Mouse (Mus musculus): ENCODE data around the gene Sirt2.

The Sirt2 gene

GRCm38 (mm10) chr7:28794496-28794895, 28.0 kb downstream of the Sirt2 start:
- no peak for DNase-seq (ENCODE audit: low read depth in 2 of 2, low spot score in 2 of 2)

GRCm38 (mm10) chr7:28795832-28796231, 29.3 kb downstream of the Sirt2 start:
- no peak for DNase-seq (ENCODE audit: low read depth in 2 of 2, low spot score in 2 of 2)

GRCm38 (mm10) chr7:28796562-28796975, 30.0 kb downstream of the Sirt2 start:
- peak; percentile 69 for DNase-seq (ENCODE audit: low read depth in 2 of 2, low spot score in 2 of 2)

DNA sequence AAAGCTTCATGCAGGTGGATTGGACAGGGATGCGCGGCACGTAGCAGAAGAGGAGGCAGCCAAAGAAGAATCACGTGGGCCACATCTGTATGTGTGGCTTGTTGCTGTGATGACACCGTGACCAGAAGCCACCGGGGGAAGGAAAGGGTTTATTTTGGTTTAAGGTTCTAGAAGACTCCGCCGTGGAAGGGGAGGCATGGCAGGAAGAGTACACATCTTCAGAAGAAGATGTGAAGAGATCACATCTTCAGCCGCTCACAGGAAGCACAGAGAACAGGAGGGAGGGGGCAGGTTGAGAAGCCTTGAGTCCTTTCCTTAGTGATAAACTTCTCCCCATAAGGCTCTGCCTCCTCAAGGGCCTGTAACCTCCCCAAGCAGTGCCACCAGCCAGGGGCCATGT, 33.5 kb downstream of the Sirt2 start:
- no peak for DNase-seq (ENCODE audit: low read depth in 2 of 2, low spot score in 2 of 2)

DNA sequence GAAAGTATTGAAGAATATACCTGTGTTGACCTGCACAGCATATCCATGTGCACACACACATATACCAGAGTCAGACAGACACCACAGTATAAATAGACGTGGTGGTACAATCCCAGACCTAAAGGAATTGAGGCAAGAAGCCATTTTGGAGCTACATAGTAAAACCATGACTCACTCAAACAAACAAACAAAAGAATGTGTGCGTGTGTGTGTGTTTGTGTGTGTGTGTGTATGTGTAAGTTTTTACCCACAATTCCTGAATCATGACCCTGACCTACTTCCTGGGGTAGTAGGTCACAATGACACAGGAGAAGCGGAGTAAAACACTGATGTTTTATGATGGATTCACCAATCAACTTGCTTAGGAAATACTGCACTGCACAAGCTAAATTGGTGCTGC, 34.9 kb downstream of the Sirt2 start:
- no peak for DNase-seq (ENCODE audit: low read depth in 2 of 2, low spot score in 2 of 2)

GRCm38 (mm10) chr7:28801901-28802670, 35.6 kb downstream of the Sirt2 start:
- no peak for DNase-seq (ENCODE audit: low read depth in 2 of 2, low spot score in 2 of 2)

DNA sequence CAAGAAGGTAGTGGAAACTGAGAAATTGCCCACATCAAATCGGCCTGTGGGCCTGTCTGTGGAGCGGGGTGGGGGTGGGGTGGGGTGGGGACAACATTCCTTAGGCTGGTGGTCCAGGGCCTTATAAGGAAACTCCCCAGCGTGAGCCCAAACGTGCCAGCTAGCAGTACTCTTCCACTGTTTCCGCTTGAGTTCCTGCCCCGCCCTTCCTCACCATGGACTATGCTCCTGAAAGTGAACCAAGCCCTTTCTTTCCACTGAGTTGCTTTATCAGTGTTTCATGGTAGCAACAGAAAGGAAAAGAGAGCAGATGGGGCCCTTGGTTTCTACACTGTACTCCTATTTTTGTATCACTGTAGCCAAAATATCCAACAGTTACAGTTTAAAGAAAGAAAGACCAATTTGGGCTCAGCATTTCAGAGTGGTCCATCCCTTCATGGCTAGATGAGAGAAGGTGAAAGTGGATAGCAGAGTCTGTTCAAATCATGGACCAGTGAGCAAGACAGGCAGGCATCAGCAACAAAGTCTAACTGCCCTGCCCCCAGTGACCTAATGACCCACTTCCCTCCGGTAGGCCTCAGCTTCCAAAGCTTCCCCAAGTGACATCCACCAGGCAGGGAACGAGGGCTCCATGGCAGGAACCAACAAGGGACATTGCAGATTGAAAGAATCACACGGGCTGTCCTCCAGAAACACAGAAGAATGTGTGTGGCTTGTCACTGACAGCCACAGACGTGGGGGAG, 36.5 kb downstream of the Sirt2 start:
- no peak for DNase-seq (ENCODE audit: low read depth in 2 of 2, low spot score in 2 of 2)

GRCm38 (mm10) chr7:28803756-28804155, 37.2 kb downstream of the Sirt2 start:
- no peak for DNase-seq (ENCODE audit: low read depth in 2 of 2, low spot score in 2 of 2)

DNA sequence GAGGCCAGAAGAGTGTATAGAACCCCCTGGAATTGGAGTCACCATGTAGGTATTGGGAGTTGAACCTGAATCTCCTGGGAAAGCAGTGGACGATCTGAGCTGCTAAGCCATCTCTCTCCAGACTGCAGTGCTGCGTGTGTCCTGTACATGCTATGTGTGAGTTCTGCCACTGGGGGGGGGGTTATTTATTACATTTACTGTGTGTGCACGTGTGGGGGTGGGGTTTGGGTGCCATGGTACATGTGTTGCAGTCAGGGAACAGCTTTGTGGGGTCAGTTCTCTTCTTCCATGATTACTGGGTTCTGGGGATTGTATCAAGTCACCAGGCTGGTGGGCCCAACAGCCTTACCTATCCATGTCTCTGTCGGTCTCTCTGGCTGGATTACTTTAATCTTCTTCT, 40.3 kb downstream of the Sirt2 start:
- DNase-seq (ENCODE audit: low read depth in 2 of 2, low spot score in 2 of 2) = no peak

GRCm38 (mm10) chr7:28807641-28808220, 41.2 kb downstream of the Sirt2 start:
- no peak for DNase-seq (ENCODE audit: low read depth in 2 of 2, low spot score in 2 of 2)

- DNase-seq (ENCODE audit: low read depth in 2 of 2, low spot score in 2 of 2) = no peak
These were observed 41.8 kb downstream of the Sirt2 start, which contains the start of gene Hnrnpl for GRCm38 (mm10) chr7:28808221-28808941. Gene Hnrnpl (plus strand): TSS chr7:28808541.

DNA sequence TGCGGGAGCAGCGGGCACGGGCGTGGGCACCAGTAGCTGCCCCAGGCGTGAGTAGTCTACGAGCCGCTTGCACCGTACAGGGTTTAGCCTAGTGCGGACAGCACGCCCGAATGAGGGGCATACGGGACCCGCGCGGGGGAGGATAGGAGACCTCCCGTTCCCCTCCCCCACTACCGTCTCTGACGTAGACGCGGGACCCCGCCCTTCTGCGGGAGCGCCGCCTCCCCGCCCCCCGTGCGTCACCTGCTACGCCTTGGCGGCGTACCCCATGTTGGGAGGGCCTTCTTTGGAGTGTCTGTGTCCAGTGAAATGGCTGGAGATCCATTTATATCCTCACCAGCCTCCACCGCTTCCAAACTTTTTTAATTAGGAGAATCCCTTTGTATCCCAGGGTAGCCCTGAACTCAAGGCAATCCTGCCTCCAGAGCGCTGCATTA, 42.4 kb downstream of the Sirt2 start:
- DNase-seq (ENCODE audit: low read depth in 2 of 2, low spot score in 2 of 2) = peak; percentile 88 to 94

- DNase-seq (ENCODE audit: low read depth in 2 of 2, low spot score in 2 of 2) = peak; percentile 40 to 42
These were observed 43.0 kb downstream of the Sirt2 start for GRCm38 (mm10) chr7:28809401-28810089.

- peak; percentile 100 for DNase-seq (ENCODE audit: low read depth in 2 of 2, low spot score in 2 of 2)
These were observed 43.9 kb downstream of the Sirt2 start for GRCm38 (mm10) chr7:28810107-28811066.

DNA sequence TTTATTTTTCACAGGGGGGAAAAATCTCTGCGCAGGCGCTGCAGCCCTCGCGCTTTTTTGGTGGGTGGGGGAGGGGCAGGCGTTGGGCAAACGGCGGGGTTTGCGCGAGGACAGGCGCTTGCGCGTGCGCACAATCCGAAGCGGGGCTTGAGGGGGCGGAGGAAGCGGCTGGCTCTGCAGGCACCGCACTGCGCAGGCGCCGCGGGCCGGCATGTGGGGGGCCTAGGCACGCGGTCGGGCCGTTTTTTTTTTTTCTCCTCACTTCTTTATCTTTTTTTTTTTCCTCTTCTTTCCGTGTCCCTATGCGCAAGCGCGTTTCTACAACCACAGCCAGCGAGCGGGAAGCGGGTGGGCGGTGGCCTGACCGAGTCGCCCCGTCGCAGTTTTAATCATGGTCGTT, 44.7 kb downstream of the Sirt2 start:
- peak; percentile 88 to 90 for DNase-seq (ENCODE audit: low read depth in 2 of 2, low spot score in 2 of 2)

- no peak for DNase-seq (ENCODE audit: low read depth in 2 of 2, low spot score in 2 of 2)
These were observed 45.2 kb downstream of the Sirt2 start for GRCm38 (mm10) chr7:28811640-28812275.

GRCm38 (mm10) chr7:28812436-28812835, 45.9 kb downstream of the Sirt2 start:
- DNase-seq (ENCODE audit: low read depth in 2 of 2, low spot score in 2 of 2) = no peak

DNA sequence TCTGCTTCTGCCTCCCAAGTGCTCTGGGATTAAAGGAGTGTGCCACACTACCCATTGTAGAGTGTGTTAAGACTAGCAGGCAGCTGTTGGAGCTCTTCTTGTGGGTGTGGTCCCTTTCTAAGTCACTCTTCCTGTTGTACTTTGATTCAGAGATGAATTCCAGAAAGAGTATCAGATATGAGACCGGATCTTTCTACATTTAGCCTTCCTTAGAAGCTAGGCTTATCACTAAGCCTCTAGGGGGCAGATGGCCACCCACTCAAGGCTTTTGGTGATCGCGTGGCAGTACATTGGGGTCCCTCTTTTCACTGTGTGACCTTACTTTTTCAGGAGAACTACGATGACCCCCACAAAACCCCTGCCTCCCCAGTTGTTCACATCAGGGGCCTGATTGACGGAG, 46.4 kb downstream of the Sirt2 start:
- DNase-seq (ENCODE audit: low read depth in 2 of 2, low spot score in 2 of 2) = no peak
